Mouse (Mus musculus) bone marrow, adult 2 months (tissue): Measurements from ENCODE around the gene Kdr.

Experiments
- CTCF ChIP-seq: fragments of 200-500 bp; IDR thresholded peaks from 2 replicates; pipeline ENCODE4 v1.5.1; 2011; ENCODE audit warnings: low read length, control low read depth; ENCODE audit not compliant: control insufficient read depth, insufficient read depth
- POLR2A ChIP-seq: fragments of 200-500 bp; IDR thresholded peaks from 2 replicates; pipeline ENCODE4 v1.6.1; 2011; ENCODE audit warnings: low read depth, mild to moderate bottlenecking, control low read depth, low read length, borderline replicate concordance; ENCODE audit not compliant: control insufficient read depth

DNA sequence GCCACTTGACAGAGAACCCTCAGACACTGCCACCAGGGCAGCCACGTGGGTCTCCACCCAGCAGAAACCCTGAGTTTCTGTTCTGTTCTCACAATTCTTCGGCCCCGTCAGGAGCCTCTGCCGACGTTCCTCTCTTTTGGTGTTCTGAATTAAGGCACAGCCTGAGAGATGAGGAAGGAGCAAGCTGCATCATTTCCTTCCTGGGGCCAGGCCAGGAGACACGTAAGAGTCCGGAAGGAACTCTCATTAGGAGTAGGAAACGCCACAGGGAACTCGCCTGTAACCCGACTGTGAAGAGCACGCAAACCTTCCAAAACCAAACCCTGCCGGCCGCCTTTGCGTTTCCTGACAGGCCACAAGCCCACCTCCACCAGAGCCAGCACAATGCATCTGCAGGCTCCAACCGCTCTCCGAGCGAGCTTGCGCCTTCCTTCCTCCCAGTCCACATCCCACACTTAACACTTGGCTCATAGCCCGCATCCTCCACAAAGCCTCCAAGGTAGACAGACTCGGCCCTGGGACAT, 44.7 kb downstream of the Kdr start:
- TF ChIP-seq POLR2A, result no peak
- TF ChIP-seq CTCF, result no peak
